Mouse (Mus musculus) embryonic facial prominence, embryonic 10.5 days (tissue): ENCODE results near the gene 6430571L13Rik. TPM values are rescaled to one million over a fixed set of nuclear protein-coding genes. Genes with fewer than 3 reads are reported as not detected.

ENCODE experiments used
- DNase-seq: peaks from one replicate; pipeline ENCODE4 v3.0.0-alpha.2; 2017; ENCODE audit warnings: low spot score
- H3K27ac ChIP-seq: fragments of 300-500 bp; sonication (generic); replicated peaks from 2 replicates; pipeline ENCODE4 v1.5.1; 2016; ENCODE audit warnings: mild to moderate bottlenecking
- H3K27me3 ChIP-seq: fragments of 300-500 bp; sonication (generic); replicated peaks from 2 replicates; pipeline ENCODE4 v1.6.1; 2016; ENCODE audit warnings: low read depth, mild to moderate bottlenecking; ENCODE audit not compliant: poor library complexity, severe bottlenecking
- H3K36me3 ChIP-seq: fragments of 300-500 bp; sonication (generic); replicated peaks from 2 replicates; pipeline ENCODE4 v1.6.1; 2016; ENCODE audit warnings: mild to moderate bottlenecking, moderate library complexity
- H3K4me1 ChIP-seq: fragments of 300-500 bp; sonication (generic); 2 replicates; pipeline ENCODE4 v1.6.1; 2016
- H3K4me3 ChIP-seq: fragments of 300-500 bp; sonication (generic); 2 replicates; pipeline ENCODE4 v1.5.1; 2016; ENCODE audit warnings: mild to moderate bottlenecking, moderate library complexity
- H3K9me3 ChIP-seq: fragments of 300-500 bp; sonication (generic); 2 replicates; pipeline ENCODE4 v1.6.1; 2016; ENCODE audit warnings: mild to moderate bottlenecking
- WGBS: fragments of 180-500 bp; shearing (Covaris S2); methylation state at CpG from one replicate; pipeline ENCODE4 v1.1.7; 2016; 5-methylcytosine and 5-hydroxymethylcytosine counted together
- polyA plus RNA-seq: library from polyadenylated mRNA; unstranded; fragments of >200 nt; fragmentation: Nextera tagmentation; extraction: Ambion mirVana; gene quantifications from 2 replicates; pipeline ENCODE4 v1.2.1, GENCODE M21; 2016

6430571L13Rik gene
- polyA plus RNA-seq, 1 experiment from 2014 or later, result 0.95 TPM

GRCm38 (mm10) chr9:107333686-107334085 lies 6.7 kb upstream of the 6430571L13Rik start:
- Histone ChIP-seq H3K27ac (no peak overlapping the region), H3K9me3 (no peaks in the 10 kb centered on the region), H3K36me3 (peaks cover 13% of the 10 kb centered on the region), H3K27me3 (no peaks in the 10 kb centered on the region), H3K4me3 (no peak overlapping the region), H3K4me1 (peaks cover 13% of the 10 kb centered on the region)
- 79% methylated on average over 2 of the region's 2 CpGs for WGBS
- no peak for DNase-seq

- no peaks in the 10 kb centered on the region for H3K9me3 ChIP-seq
- no peak overlapping the region for H3K27ac ChIP-seq
- H3K4me1 ChIP-seq, result peaks cover 17% of the 10 kb centered on the region
- peaks cover 12% of the 10 kb centered on the region for H3K36me3 ChIP-seq
- H3K4me3 ChIP-seq, result no peak overlapping the region
- no peak for DNase-seq
- H3K27me3 ChIP-seq, result no peaks in the 10 kb centered on the region
- WGBS, result 83% methylated on average over 6 of the region's 6 CpGs
These were observed 6.0 kb upstream of the 6430571L13Rik start for GRCm38 (mm10) chr9:107334356-107334755.

GRCm38 (mm10) chr9:107335046-107335445 lies 5.4 kb upstream of the 6430571L13Rik start:
- Histone ChIP-seq H3K27me3 (no peaks in the 10 kb centered on the region), H3K4me1 (peaks cover 19% of the 10 kb centered on the region), H3K9me3 (no peaks in the 10 kb centered on the region), H3K36me3 (peaks cover 12% of the 10 kb centered on the region), H3K4me3 (no peak overlapping the region), H3K27ac (no peak overlapping the region)
- DNase-seq, result no peak
- 87% methylated on average over 5 of the region's 5 CpGs for WGBS

GRCm38 (mm10) chr9:107335909-107336308 lies 4.5 kb upstream of the 6430571L13Rik start:
- peaks cover 28% of the 10 kb centered on the region for H3K4me1 ChIP-seq
- no peaks in the 10 kb centered on the region for H3K9me3 ChIP-seq
- H3K36me3 ChIP-seq, result peaks cover 12% of the 10 kb centered on the region
- H3K27me3 ChIP-seq, result peaks cover 1% of the 10 kb centered on the region
- no peak overlapping the region for H3K4me3 ChIP-seq
- peak; percentile 70 for DNase-seq
- no peak overlapping the region for H3K27ac ChIP-seq
- 14% methylated on average over 5 of the region's 5 CpGs for WGBS

GRCm38 (mm10) chr9:107336386-107336785 lies 4.0 kb upstream of the 6430571L13Rik start:
- WGBS, result 87% methylated on average over 6 of the region's 6 CpGs
- H3K4me3 ChIP-seq, result no peak overlapping the region
- peaks cover 6% of the 10 kb centered on the region for H3K27me3 ChIP-seq
- no peak for DNase-seq
- peaks cover 12% of the 10 kb centered on the region for H3K36me3 ChIP-seq
- H3K27ac ChIP-seq, result no peak overlapping the region
- peaks cover 31% of the 10 kb centered on the region for H3K4me1 ChIP-seq
- H3K9me3 ChIP-seq, result no peaks in the 10 kb centered on the region

GRCm38 (mm10) chr9:107338172-107338883 lies 2.1 kb upstream of the 6430571L13Rik start, which contains the start of gene Hemk1:
Gene Hemk1, minus strand, starts transcription at chr9:107338350.
- peak; percentile 87 for DNase-seq
- Histone ChIP-seq H3K4me3 (peak within 1 kb of the TSS; percentile 74), H3K27me3 (peaks cover 25% of the 10 kb centered on the region), H3K9me3 (no peaks in the 10 kb centered on the region), H3K4me1 (peaks cover 31% of the 10 kb centered on the region), H3K27ac (peak within 1 kb of the TSS; percentile 85), H3K36me3 (no peaks in the 10 kb centered on the region; the same call in 1 of the 2 replicates)
- 5% methylated on average over 30 of the region's 30 CpGs for WGBS

- H3K27ac ChIP-seq, result peak overlapping the region; percentile 62; the same call in 1 of the 2 replicates
- peak overlapping the region; percentile 62 for H3K4me3 ChIP-seq
- 55% methylated on average over 12 of the region's 12 CpGs for WGBS
- no peak for DNase-seq
- peaks cover 35% of the 10 kb centered on the region for H3K27me3 ChIP-seq
- H3K36me3 ChIP-seq, result no peaks in the 10 kb centered on the region
- no peaks in the 10 kb centered on the region for H3K9me3 ChIP-seq
- peaks cover 31% of the 10 kb centered on the region for H3K4me1 ChIP-seq
These were observed 676 bp downstream of the 6430571L13Rik start for GRCm38 (mm10) chr9:107340911-107341645.

- Histone ChIP-seq H3K4me3 (no peak overlapping the region), H3K27me3 (peaks cover 35% of the 10 kb centered on the region), H3K36me3 (no peaks in the 10 kb centered on the region), H3K27ac (no peak overlapping the region), H3K4me1 (peaks cover 31% of the 10 kb centered on the region), H3K9me3 (no peaks in the 10 kb centered on the region)
- WGBS, result 88% methylated on average over 11 of the region's 11 CpGs
- no peak for DNase-seq
These were observed 1.9 kb downstream of the 6430571L13Rik start for GRCm38 (mm10) chr9:107342201-107342709.

GRCm38 (mm10) chr9:107343146-107343943 lies 2.9 kb downstream of the 6430571L13Rik start:
- H3K4me1 ChIP-seq, result peaks cover 26% of the 10 kb centered on the region
- H3K36me3 ChIP-seq, result no peaks in the 10 kb centered on the region
- DNase-seq, result no peak
- H3K27ac ChIP-seq, result no peak overlapping the region
- peaks cover 35% of the 10 kb centered on the region for H3K27me3 ChIP-seq
- H3K4me3 ChIP-seq, result no peak overlapping the region
- H3K9me3 ChIP-seq, result no peaks in the 10 kb centered on the region
- WGBS, result 77% methylated on average over 8 of the region's 8 CpGs

- Histone ChIP-seq H3K9me3 (no peaks in the 10 kb centered on the region), H3K4me1 (peaks cover 20% of the 10 kb centered on the region), H3K27me3 (peaks cover 35% of the 10 kb centered on the region), H3K36me3 (no peaks in the 10 kb centered on the region), H3K27ac (no peak overlapping the region), H3K4me3 (no peak overlapping the region)
- no peak for DNase-seq
- WGBS, result 71% methylated on average over 6 of the region's 6 CpGs
These were observed 3.6 kb downstream of the 6430571L13Rik start for GRCm38 (mm10) chr9:107344027-107344426.

- no peaks in the 10 kb centered on the region for H3K9me3 ChIP-seq
- no peak overlapping the region for H3K27ac ChIP-seq
- H3K27me3 ChIP-seq, result peaks cover 32% of the 10 kb centered on the region
- 90% methylated on average over 8 of the region's 8 CpGs for WGBS
- no peak overlapping the region for H3K4me3 ChIP-seq
- H3K36me3 ChIP-seq, result no peaks in the 10 kb centered on the region
- H3K4me1 ChIP-seq, result peaks cover 12% of the 10 kb centered on the region
- no peak for DNase-seq
These were observed 5.7 kb downstream of the 6430571L13Rik start for GRCm38 (mm10) chr9:107346081-107346480.

- 76% methylated on average over 9 of the region's 9 CpGs for WGBS
- H3K9me3 ChIP-seq, result no peaks in the 10 kb centered on the region
- H3K4me3 ChIP-seq, result no peak overlapping the region
- no peak overlapping the region for H3K27ac ChIP-seq
- H3K27me3 ChIP-seq, result peaks cover 16% of the 10 kb centered on the region
- peaks cover 13% of the 10 kb centered on the region for H3K4me1 ChIP-seq
- no peaks in the 10 kb centered on the region for H3K36me3 ChIP-seq
- DNase-seq, result no peak
These were observed 7.3 kb downstream of the 6430571L13Rik start for GRCm38 (mm10) chr9:107347586-107348183.
